Mouse (Mus musculus) forebrain, postnatal 0 days (tissue): ENCODE measurements around the gene Aen. TPM values are rescaled to one million over a fixed set of nuclear protein-coding genes. Genes with fewer than 3 reads are reported as not detected.

Experiments
- ATAC-seq: fragments of 200-750 bp; cut with Nextera tagmentation; 2 replicates; pipeline ENCODE4 v1.8.0; 2017; ENCODE audit warnings: mild to moderate bottlenecking, moderate library complexity
- DNase-seq: peaks from one replicate; pipeline ENCODE4 v3.0.0-alpha.2; 2015
- H3K27ac ChIP-seq: fragments of 300-500 bp; sonication (generic); 2 replicates; pipeline ENCODE4 v1.5.1; 2014; ENCODE audit warnings: low read depth, mild to moderate bottlenecking, antibody characterized with exemption, low read length, moderate library complexity, mixed read lengths
- H3K27me3 ChIP-seq: fragments of 300-500 bp; sonication (generic); 2 replicates; pipeline ENCODE4 v1.6.1; 2014; ENCODE audit warnings: mild to moderate bottlenecking, low read length, mixed read lengths; ENCODE audit not compliant: insufficient read depth
- H3K36me3 ChIP-seq: fragments of 300-500 bp; sonication (generic); 2 replicates; pipeline ENCODE4 v1.6.1; 2014; ENCODE audit warnings: mild to moderate bottlenecking, moderate library complexity; ENCODE audit not compliant: insufficient read depth
- H3K4me1 ChIP-seq: fragments of 300-500 bp; sonication (generic); 2 replicates; pipeline ENCODE4 v1.6.1; 2014; ENCODE audit warnings: antibody characterized with exemption; ENCODE audit not compliant: insufficient read depth
- H3K4me2 ChIP-seq: fragments of 300-500 bp; sonication (generic); 2 replicates; pipeline ENCODE4 v1.6.1; 2014; ENCODE audit warnings: low read depth, mild to moderate bottlenecking, moderate library complexity
- H3K4me3 ChIP-seq: fragments of 300-500 bp; sonication (generic); 2 replicates; pipeline ENCODE4 v1.5.1; 2014; ENCODE audit warnings: low read depth, low read length, mixed read lengths
- H3K9ac ChIP-seq: fragments of 300-500 bp; sonication (generic); 2 replicates; pipeline ENCODE4 v1.6.1; 2014; ENCODE audit warnings: mild to moderate bottlenecking
- H3K9me3 ChIP-seq: fragments of 300-500 bp; sonication (generic); 2 replicates; pipeline ENCODE4 v1.6.1; 2016; ENCODE audit warnings: low read length
- CTCF ChIP-seq: sonication (generic); IDR thresholded peaks from 2 replicates; pipeline ENCODE4 v1.5.1; 2016; ENCODE audit warnings: antibody characterized with exemption, control low read depth, low read depth
- WGBS: fragments of 180-500 bp; shearing (Covaris S2); extraction: QIAGEN DNeasy Blood & Tissue Kit; methylation state at CpG from one replicate; pipeline ENCODE4 v1.1.7; 2014; 5-methylcytosine and 5-hydroxymethylcytosine counted together
- microRNA-seq, 2 experiments: library from miRNA; unstranded; fragments of <30 nt; microRNA quantifications; one replicate each; pipeline ENCODE4; 2016
- polyA plus RNA-seq: library from polyadenylated mRNA; unstranded; fragments of >200 nt; fragmentation: Nextera tagmentation; extraction: Ambion mirVana; gene quantifications from 2 replicates; pipeline ENCODE4 v1.2.1, GENCODE M21; 2015
- total RNA-seq: library from RNA; depleted of rRNA; stranded (reverse); fragments of >200 nt; gene quantifications from 2 replicates; pipeline ENCODE4 v1.2.3, GENCODE M21; 2014; rRNA removed

Gene Aen
- total and polyA plus RNA-seq, 2 experiments from 2014 or later, result 40.5 to 57.7 TPM

GRCm38 (mm10) chr7:78938957-78939602 is 43.4 kb downstream of the Aen start:
- Histone ChIP-seq H3K4me2 (no peak overlapping the region), H3K9me3 (no peaks in the 10 kb centered on the region), H3K27me3 (no peaks in the 10 kb centered on the region), H3K9ac (no peak overlapping the region), H3K27ac (no peak overlapping the region), H3K36me3 (no peaks in the 10 kb centered on the region), H3K4me1 (no peaks in the 10 kb centered on the region), H3K4me3 (no peak overlapping the region)
- 59% methylated on average over 19 of the region's 19 CpGs for WGBS
- ATAC-seq, result no peak
- no peak for TF ChIP-seq CTCF
- DNase-seq, result no peak

GRCm38 (mm10) chr7:78940971-78941370 is 45.3 kb downstream of the Aen start:
- no peaks in the 10 kb centered on the region for H3K27me3 ChIP-seq
- WGBS, result 85% methylated on average over 3 of the region's 3 CpGs
- no peaks in the 10 kb centered on the region for H3K36me3 ChIP-seq
- H3K4me2 ChIP-seq, result no peak overlapping the region
- ATAC-seq (no peak), DNase-seq (no peak)
- H3K9me3 ChIP-seq, result no peaks in the 10 kb centered on the region
- TF ChIP-seq CTCF, result no peak
- no peak overlapping the region for H3K27ac ChIP-seq
- H3K4me1 ChIP-seq, result no peaks in the 10 kb centered on the region
- H3K4me3 ChIP-seq, result no peak overlapping the region
- no peak overlapping the region for H3K9ac ChIP-seq

GRCm38 (mm10) chr7:78942544-78942943 is 46.9 kb downstream of the Aen start:
- Histone ChIP-seq H3K4me1 (no peaks in the 10 kb centered on the region), H3K4me2 (no peak overlapping the region), H3K9ac (no peak overlapping the region), H3K36me3 (no peaks in the 10 kb centered on the region), H3K27me3 (no peaks in the 10 kb centered on the region), H3K9me3 (no peaks in the 10 kb centered on the region), H3K27ac (no peak overlapping the region), H3K4me3 (no peak overlapping the region)
- no peak for TF ChIP-seq CTCF
- DNase-seq (no peak), ATAC-seq (no peak)
- 93% methylated on average over 2 of the region's 2 CpGs for WGBS

- Histone ChIP-seq H3K27me3 (no peaks in the 10 kb centered on the region), H3K9ac (no peak overlapping the region), H3K36me3 (no peaks in the 10 kb centered on the region), H3K4me1 (no peaks in the 10 kb centered on the region), H3K9me3 (no peaks in the 10 kb centered on the region), H3K4me3 (no peak overlapping the region), H3K27ac (no peak overlapping the region), H3K4me2 (0 out of 2 replicates have a peak overlapping the region, but pooled peaks have one; percentile 6)
- DNase-seq, result peak; percentile 45
- ATAC-seq, result peak; percentile 73
- 27% methylated on average over 11 of the region's 11 CpGs for WGBS
- no peak for TF ChIP-seq CTCF
Measured at GRCm38 (mm10) chr7:78953886-78954572, 58.4 kb downstream of the Aen start.

- no peak for DNase-seq
- no peaks in the 10 kb centered on the region for H3K27me3 ChIP-seq
- no peak for ATAC-seq
- 79% methylated on average over 6 of the region's 6 CpGs for WGBS
- no peak overlapping the region for H3K4me3 ChIP-seq
- no peaks in the 10 kb centered on the region for H3K9me3 ChIP-seq
- H3K4me2 ChIP-seq, result no peak overlapping the region
- no peak for TF ChIP-seq CTCF
- H3K36me3 ChIP-seq, result no peaks in the 10 kb centered on the region
- no peak overlapping the region for H3K9ac ChIP-seq
- H3K27ac ChIP-seq, result no peak overlapping the region
- H3K4me1 ChIP-seq, result no peaks in the 10 kb centered on the region
Measured at GRCm38 (mm10) chr7:78954619-78955018, 59.0 kb downstream of the Aen start.

GRCm38 (mm10) chr7:78955086-78955485 is 59.4 kb downstream of the Aen start:
- H3K4me3 ChIP-seq, result no peak overlapping the region
- H3K36me3 ChIP-seq, result no peaks in the 10 kb centered on the region
- 77% methylated on average over 6 of the region's 6 CpGs for WGBS
- peak; percentile 29 for DNase-seq
- H3K4me2 ChIP-seq, result no peak overlapping the region
- H3K27me3 ChIP-seq, result no peaks in the 10 kb centered on the region
- peak; percentile 45 for ATAC-seq
- H3K4me1 ChIP-seq, result no peaks in the 10 kb centered on the region
- no peak for TF ChIP-seq CTCF
- H3K27ac ChIP-seq, result no peak overlapping the region
- no peak overlapping the region for H3K9ac ChIP-seq
- H3K9me3 ChIP-seq, result no peaks in the 10 kb centered on the region

- peak; percentile 3 for DNase-seq
- H3K27me3 ChIP-seq, result no peaks in the 10 kb centered on the region
- peak; percentile 27; the same call in 1 of the 2 replicates for ATAC-seq
- no peaks in the 10 kb centered on the region for H3K9me3 ChIP-seq
- no peak overlapping the region for H3K4me3 ChIP-seq
- H3K36me3 ChIP-seq, result no peaks in the 10 kb centered on the region
- H3K9ac ChIP-seq, result no peak overlapping the region
- no peak overlapping the region for H3K27ac ChIP-seq
- WGBS, result 57% methylated on average over 6 of the region's 6 CpGs
- H3K4me2 ChIP-seq, result no peak overlapping the region
- TF ChIP-seq CTCF, result no peak
- no peaks in the 10 kb centered on the region for H3K4me1 ChIP-seq
Measured at GRCm38 (mm10) chr7:78958499-78959073, 62.9 kb downstream of the Aen start.

Small RNA genes within 50 kb of the gene (microRNA-seq; reads per million reads assigned to microRNA genes)
- gene Mir7-2, result 598 to 686 reads per million in 2 experiments

Other genes with a start within 250 kb of the Aen start
- 72.7 and 90.1 TPM in 2 replicates for gene Ntrk3, start 157.8 kb upstream of the Aen start, total RNA-seq
- gene Ntrk3, start 157.8 kb upstream of the Aen start, polyA plus RNA-seq, result 16.3 and 28.5 TPM in 2 replicates
- 44.7 and 51.6 TPM in 2 replicates for gene Mrps11, start 112.7 kb upstream of the Aen start, total RNA-seq
- 70.4 and 77.5 TPM in 2 replicates for gene Mrps11, start 112.7 kb upstream of the Aen start, polyA plus RNA-seq
- gene Mrpl46, start 112.3 kb upstream of the Aen start, total RNA-seq, result 33.2 and 39.9 TPM in 2 replicates
- gene Mrpl46, start 112.3 kb upstream of the Aen start, polyA plus RNA-seq, result 63.9 and 74.8 TPM in 2 replicates
- gene Det1, start 48.6 kb upstream of the Aen start, total RNA-seq, result 9.8 and 11.9 TPM in 2 replicates
- gene Det1, start 48.6 kb upstream of the Aen start, polyA plus RNA-seq, result 6.2 and 7.0 TPM in 2 replicates
- gene Isg20, start 17.6 kb downstream of the Aen start, total RNA-seq, result 0.38 and 2.2 TPM in 2 replicates
- 0.87 and 1.6 TPM in 2 replicates for gene Isg20, start 17.6 kb downstream of the Aen start, polyA plus RNA-seq
- gene Acan, start 157.6 kb downstream of the Aen start, total RNA-seq, result 1.4 and 5.0 TPM in 2 replicates
- gene Acan, start 157.6 kb downstream of the Aen start, polyA plus RNA-seq, result 0.28 and 0.50 TPM in 2 replicates
- gene Hapln3, start 235.2 kb downstream of the Aen start, total RNA-seq, result 1.9 and 2.7 TPM in 2 replicates
- gene Hapln3, start 235.2 kb downstream of the Aen start, polyA plus RNA-seq, result 2.7 and 3.5 TPM in 2 replicates